Mouse (Mus musculus) kidney, postnatal 10 days (tissue): Measurements from ENCODE around the gene Luc7l2.

Source experiments
- DNase-seq: peaks from one replicate; pipeline ENCODE4 v3.0.0; 2021; ENCODE audit warnings: mixed read lengths

The Luc7l2 gene

DNA sequence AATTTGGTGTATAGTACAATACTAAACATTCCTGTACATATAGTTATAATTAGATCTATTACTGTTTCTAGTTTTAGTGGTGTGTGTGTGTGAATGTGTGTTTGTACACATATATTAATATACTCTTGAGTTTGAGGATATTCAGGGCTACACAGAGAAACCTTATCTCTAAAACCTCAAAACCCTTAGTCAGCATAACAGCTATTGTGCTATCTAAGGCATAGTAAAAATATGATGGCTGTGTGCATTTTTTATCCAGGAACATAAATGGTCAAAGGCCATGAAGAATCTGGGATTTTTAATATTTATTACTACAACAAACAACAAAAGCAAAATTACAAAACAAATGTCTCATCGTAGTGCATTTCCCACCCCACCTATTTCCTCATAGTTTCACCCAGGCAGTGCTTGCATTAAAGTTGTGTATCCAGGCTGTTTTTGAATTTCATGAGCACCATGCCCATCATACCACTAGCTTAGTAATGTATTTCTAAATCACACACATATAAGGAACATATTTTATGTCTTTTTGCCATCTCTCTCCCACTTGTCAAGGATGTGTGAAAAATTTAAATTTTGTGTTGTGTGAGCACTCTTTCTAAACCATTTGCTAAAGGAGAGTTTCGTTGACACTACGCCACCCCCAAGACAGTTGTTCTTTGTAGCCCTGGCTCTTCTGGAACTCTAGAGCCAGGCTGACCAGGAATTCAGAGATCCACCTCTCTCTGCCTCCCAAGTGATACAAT is 29.2 kb downstream of the Luc7l2 start:
- DNase-seq: no peak

GRCm38 (mm10) chr6:38581711-38582110 is 30.6 kb downstream of the Luc7l2 start:
- DNase-seq: no peak

DNA sequence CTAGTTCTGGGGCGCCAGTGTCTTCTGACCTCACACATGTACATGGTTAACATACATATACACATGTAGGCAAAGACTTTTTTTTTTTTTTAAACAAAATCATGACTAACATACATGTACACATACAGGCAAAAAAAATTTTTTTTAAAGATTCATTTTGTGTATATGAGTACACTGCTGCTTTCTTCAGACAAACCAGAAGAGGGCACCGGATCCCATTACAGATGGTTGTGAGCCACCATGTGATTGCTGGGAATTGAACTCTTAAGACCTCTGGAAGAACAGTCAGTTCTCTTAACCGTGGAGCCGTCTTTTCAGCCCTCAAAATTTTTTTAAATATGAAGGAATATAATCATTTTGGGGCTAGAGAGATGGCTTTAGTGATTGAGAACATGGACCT is 46.3 kb downstream of the Luc7l2 start:
- no peak for DNase-seq

DNA sequence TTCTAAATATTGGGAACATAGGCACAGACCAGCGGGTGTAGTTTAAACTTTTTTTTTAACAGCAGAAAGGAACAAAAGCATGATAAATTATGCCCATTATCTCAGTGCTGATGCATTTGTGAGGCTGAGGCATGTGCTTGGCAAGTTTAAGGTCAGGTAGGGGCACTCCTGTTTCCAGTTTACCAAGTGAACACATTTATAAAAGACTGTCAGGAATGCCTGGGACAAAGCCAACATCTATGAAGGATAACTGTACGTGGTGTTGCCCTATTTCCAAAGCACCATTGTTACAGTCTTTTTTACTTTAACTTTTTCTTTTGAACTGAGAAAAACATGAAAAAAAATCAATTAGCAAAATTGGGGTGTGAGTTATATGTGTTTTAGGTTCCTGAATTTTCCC is 58.8 kb downstream of the Luc7l2 start:
- DNase-seq: no peak

DNA sequence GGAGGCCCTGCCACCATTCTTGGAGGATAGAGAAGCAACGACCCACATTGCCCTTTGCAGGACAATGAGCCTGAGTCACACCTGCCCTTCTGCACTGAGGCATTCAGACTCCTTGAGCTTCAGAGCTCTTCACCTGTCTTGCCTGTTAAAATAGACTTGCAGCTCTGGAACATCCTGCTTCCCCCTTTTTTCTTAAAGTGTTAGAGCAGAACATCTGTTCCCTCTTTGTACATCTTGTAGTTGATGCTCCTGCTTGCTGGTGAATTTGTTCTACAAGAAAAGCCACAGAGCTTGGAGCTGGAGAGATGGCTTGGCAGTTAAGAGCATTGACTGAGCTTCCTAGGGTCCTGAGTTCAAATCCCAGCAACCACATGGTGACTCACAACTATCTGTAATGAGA is 71.3 kb downstream of the Luc7l2 start:
- DNase-seq: no peak

- DNase-seq: no peak
These were observed 72.3 kb downstream of the Luc7l2 start for GRCm38 (mm10) chr6:38623457-38623856.

GRCm38 (mm10) chr6:38624439-38624838 is 73.3 kb downstream of the Luc7l2 start:
- DNase-seq: no peak

DNA sequence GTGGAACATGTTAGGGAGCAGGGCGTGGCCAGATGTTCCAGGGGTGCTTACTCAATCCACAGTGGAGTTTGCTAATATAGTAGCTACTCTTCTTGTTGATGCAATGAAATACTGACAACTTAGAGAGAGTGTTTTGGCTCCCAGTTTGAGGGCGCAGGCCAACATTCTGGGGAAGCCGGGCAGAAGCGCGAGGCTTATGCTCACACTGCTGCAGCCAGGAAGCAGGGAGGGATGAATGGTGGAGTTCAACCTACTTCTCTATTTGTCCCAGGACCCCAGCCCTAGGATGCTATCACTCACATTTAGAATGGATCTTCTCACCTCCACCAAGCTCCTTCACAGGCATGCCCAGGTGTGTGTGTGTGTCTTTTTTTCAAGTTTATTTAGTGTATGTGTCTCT is 75.0 kb downstream of the Luc7l2 start:
- DNase-seq: no peak

DNA sequence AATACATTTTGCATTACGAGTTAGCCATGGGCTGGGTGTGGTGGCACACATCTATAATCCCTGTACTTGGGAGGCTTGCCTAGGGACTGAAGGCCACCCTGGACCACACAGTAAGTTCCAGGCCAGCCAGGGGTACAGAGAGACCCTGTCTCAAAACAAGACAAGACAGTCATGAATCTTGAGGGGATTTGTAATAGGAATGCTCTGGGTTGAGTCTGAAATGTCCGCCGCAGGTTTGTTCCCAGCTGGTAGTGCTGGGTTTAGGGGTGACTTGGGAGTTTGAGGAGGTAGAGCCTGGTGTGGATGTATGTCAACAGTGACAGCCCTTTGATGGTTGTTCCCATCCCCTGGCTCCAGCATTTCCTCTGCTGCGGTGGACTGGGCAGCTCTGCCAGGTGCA is 75.9 kb downstream of the Luc7l2 start:
- no peak for DNase-seq

DNA sequence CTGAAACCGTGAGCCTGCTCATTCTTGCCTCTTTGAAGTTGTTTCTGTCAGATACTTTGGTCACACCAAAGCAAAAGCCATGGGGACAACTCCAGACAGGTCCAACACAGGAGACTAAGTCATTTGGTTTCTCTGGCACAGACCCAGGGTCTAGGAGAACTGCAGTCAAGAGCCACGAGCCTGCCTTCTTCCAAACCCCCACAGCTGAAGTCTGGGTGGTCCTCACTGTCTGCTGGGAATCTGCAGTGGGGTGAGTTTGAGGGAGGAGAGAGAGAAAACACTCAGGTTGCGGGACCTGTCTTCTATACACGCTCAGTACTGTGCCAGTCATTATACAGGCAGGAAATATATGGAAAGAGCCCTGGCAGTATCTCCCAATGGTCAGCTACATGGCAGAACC is 76.4 kb downstream of the Luc7l2 start:
- DNase-seq: no peak

DNA sequence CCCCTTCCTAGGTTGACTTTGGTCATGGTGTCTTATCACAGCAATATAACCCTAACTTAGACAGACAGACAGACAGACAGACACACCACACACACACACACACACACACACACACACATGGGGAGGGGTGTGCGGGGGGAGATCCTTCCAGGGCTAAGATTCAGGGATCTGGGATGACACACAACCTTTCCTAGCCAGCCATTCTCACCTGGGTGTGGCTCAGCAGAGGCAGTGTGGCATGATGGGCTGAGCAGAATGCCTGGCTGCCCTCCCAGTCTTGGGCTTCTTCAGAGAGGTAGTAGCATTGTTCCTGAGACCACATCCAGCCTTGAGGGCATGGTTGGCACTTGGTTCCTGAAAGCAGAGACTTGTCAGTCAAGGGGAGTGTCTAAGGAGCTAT is 78.4 kb downstream of the Luc7l2 start:
- DNase-seq: peak; percentile 6

DNA sequence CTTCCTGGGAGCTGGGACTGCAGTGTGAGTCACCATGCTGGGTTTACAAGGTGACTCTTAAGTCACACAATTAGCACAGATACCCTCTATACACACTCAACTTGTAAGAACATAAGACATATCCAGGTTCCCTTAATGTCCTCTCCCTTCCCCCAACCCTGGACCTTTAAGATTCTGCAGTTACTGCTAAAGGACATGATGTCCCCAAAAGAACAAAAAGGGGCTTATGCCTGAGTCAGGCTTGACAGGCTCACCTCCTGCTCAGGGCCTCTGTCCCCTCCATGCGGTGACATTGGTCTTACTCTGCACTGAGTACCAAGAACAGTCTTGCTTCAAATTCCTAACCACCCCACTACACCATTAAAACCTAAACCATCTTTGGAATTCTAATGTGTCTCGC is 81.7 kb downstream of the Luc7l2 start:
- peak; percentile 2 for DNase-seq

- DNase-seq: no peak
These were observed 83.3 kb downstream of the Luc7l2 start for GRCm38 (mm10) chr6:38634461-38634860.

DNA sequence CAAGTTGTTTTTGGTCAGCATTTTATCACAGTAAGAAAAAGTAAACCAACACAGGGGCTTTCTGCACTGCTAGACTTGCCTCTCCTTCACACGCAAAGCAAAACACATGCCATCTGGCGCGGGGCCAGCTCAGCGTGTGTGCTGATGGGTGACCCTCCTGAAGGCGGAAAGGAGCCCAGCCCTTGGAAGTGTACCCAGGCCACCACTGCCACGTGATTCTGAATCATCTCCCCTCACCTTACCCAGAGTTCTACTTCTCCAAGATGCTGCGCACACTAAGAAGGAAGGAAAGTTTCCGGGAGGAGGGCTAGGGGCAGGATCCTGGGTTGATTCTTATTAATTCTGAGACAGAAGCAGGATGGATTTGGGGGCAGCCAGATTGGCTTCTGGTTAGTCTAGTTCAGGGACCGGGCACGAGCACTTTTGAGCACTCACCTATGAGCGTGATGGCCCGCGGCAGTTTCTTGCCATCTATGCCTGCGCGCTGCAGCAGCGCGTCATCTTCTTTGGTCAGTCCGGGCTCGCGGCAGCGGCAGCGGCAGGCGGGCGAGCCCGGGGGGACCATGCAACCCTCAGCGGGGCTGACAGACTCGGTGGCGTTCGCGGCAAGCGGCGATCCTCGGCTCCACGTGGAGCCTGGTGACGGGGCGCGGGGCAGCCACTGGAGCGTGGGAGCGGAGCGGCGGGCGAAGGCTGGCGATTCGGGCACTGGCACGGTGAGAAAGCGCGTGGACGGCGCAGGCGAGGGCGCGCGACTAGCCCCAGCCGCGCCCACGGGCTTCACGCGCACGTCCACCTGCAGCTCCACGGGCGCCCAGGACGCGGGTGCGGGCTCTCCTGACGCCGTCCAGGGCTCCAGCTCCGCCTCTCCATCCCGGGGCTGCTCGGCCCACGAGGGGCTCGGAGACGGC is 85.1 kb downstream of the Luc7l2 start:
- DNase-seq: peak; percentile 77

- DNase-seq: peak; percentile 79
These were observed 85.9 kb downstream of the Luc7l2 start, which contains the start of gene Klrg2 for GRCm38 (mm10) chr6:38636852-38637618. Gene Klrg2 (minus strand): TSS chr6:38637242.

DNA sequence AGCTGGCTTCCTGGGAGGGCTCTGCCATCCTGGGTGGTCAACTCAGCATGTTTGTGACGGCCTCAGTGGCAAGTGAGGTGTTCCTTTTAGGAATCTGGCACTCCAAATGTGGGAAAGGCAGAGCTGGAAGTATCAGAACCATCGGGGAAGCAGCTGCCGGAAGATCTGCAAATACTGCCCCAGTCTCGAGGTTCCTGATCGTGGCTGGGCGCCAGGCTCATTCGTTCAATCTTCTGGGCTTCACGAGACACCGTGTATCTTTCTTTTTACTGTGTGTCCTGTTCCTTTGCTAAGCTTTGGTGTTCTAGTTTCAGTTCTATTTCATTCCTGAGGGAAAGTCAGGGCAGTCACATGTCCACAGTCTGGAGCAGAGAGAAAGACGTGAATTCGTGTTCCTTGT is 89.3 kb downstream of the Luc7l2 start:
- DNase-seq: peak; percentile 30

DNA sequence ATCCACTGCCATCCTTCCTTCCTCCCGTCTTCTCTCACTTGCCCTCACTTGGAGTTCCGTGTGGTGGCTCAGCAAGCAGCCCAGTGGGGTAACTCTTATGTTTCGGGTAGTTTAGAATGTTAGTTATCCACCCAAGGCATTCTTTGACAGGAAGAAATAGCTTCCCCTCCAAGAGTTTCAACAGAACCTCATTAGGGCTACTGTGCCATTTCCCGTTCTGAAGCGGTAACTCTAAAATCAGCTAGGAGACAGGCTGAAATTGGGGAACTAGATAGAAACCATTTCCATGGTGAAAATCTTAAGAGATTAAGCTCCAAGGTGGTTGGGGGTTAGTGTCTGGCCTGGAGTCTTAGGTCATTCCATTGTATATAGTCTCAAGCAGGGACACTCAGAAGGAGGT is 90.1 kb downstream of the Luc7l2 start:
- DNase-seq: no peak

- no peak for DNase-seq
These were observed 90.5 kb downstream of the Luc7l2 start for GRCm38 (mm10) chr6:38641645-38642044.

- no peak for DNase-seq
These were observed 91.5 kb downstream of the Luc7l2 start for GRCm38 (mm10) chr6:38642593-38642992.

DNA sequence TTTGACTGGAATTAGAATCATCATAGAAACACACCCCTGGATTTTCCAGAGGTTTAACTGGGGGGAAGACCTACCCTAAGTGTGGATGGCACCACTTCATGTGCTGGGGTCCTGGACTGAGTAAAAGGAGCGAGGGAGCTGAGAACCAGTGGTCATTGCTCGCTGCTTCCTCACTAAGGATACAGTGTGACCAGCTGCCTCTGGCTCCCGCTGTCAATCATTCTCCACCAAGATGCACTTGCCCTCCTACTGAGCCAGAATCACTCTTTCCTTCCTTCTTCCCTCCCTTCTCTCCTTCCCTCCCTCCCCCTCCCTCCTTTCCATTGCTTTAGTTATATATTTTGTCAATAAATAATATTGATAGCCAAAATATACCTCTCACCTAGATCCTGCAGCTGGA is 91.9 kb downstream of the Luc7l2 start:
- DNase-seq: no peak

DNA sequence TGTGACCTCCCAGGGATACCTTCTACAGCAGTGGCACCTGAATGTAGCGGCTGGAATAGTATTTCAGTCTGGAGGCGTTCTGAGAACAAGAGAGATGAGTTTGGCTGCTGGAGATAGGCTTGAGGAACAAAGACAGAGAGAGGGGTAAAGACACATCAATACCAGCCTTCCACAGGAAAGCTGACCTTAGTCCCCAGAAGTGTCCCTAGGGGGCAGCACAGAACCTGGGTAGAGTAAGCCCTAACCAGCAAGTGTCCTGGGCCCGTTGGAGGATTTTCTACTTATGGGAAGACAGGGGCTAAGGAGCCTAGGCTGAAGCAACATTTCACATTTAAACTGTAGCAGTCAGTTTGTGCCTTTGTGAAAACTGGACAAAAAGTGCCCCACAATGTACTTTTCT is 98.4 kb downstream of the Luc7l2 start:
- peak; percentile 49 for DNase-seq

DNA sequence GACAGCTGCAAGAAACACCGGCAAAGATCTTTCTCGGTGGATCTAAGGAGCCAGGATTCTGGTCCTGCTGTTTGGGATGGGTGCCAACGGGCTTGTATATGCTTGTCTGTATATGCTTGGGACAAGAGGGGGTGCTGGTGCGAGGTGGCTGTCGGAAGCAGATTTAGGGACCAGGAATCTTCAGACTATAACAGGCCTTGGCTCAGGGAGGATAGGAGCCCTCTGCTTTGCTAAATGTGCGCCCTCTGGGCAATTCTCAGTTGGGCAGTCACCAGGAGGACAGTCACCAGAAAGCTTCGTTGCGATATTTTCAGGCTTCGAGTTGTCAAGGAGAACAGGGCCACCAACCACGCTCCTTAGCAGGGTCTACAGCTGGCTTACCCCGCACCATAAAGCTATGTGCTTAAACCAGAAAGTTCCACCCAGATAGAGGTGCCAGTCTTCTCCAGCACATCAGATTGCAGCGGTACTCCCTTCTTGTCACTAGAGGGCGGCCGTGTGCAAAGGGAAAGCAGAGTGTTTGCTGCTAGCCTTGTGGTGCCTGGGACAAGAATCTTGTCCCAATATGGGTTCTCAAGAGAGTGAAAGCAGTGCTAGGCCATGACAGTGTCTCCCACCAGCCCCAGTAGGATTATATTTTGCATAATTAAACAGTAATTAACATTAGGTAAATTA is 99.3 kb downstream of the Luc7l2 start:
- DNase-seq: peak; percentile 80
